Mouse (Mus musculus) megakaryocyte-erythroid progenitor cell, adult 5-6 weeks (primary cell): ENCODE data around the gene Tcf12. TPM values are rescaled to one million over a fixed set of nuclear protein-coding genes. Genes with fewer than 3 reads are reported as not detected.
A peak's percentile ranks its signal among the peaks of the same experiment; 100 is the strongest.

Experiments used
- ATAC-seq: replicated peaks from 2 replicates; pipeline ENCODE4 v1.8.0; 2016; ENCODE audit warnings: mild to moderate bottlenecking, inconsistent platforms; ENCODE audit not compliant: severe bottlenecking, poor library complexity, low FRiP score, low TSS enrichment
- total RNA-seq, 2 experiments: library from RNA; stranded (forward) in 1 of 2; stranded (reverse) in 1 of 2; fragments of 200-1000, 215-1000 nt in 1 of 2; fragments of >200 nt in 1 of 2; fragmentation: Nextera tagmentation in 1 of 2; gene quantifications; 2 replicates each; pipeline ENCODE4 v1.2.3; 2014 to 2017

Gene Tcf12
- total RNA-seq, 2 experiments from 2014 or later: 57.1 to 118 TPM

DNA sequence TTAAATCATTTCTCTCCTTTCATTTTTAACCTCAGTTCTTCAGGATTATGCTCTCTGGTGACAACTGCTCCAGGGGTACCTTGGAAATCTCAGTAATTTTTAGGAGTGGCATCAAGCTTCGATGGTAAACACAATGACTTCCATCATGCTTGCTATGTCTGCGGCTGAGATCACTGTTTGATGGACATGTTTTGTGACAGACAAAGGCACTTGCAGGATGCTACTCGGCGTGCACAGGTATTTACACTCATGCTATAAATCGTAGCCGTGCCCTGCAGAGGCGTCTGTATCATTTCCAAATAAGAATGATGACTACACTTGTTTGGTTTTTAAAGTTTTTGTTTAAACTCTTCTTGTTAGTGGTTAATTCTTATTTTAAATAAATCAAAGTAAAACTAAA is 248.3 kb downstream of the Tcf12 start:
- no peak for ATAC-seq

GRCm38 (mm10) chr9:71861629-71862028 is 250.0 kb downstream of the Tcf12 start:
- ATAC-seq: no peak

- ATAC-seq: no peak
Observed at GRCm38 (mm10) chr9:71857926-71858325, 253.7 kb downstream of the Tcf12 start.

GRCm38 (mm10) chr9:71853904-71854303 is 257.8 kb downstream of the Tcf12 start:
- ATAC-seq: peak; percentile 54; the same call in 1 of the 2 replicates

- ATAC-seq: peak; percentile 55; the same call in 1 of the 2 replicates
Observed at GRCm38 (mm10) chr9:71850283-71850682, 261.4 kb downstream of the Tcf12 start.

GRCm38 (mm10) chr9:71848392-71848791 is 263.3 kb downstream of the Tcf12 start:
- peak; percentile 73 for ATAC-seq

- ATAC-seq: 0 out of 2 replicates have a peak, but pooled peaks have one; percentile 15
Observed at GRCm38 (mm10) chr9:71847921-71848320, 263.8 kb downstream of the Tcf12 start.

DNA sequence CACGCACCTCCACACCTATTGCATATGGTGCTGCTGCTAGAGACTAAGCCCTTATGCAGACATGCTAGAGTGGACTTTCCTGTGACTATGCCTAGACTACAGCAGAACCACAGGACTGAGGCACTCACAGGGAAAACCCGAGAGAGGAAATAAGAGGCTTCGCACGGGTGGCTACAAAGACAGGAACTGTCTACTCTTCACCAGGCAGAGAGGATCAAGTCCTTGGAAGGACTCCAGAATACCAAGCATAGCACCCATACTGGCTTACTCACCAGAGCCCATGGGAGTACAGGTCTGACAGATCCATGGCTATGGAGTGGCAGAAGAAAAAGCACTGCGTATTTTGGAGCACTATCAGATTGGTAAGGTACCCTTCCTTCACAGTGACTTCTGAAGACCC is 269.8 kb downstream of the Tcf12 start:
- no peak for ATAC-seq

GRCm38 (mm10) chr9:71837366-71837765 is 274.3 kb downstream of the Tcf12 start:
- no peak for ATAC-seq

DNA sequence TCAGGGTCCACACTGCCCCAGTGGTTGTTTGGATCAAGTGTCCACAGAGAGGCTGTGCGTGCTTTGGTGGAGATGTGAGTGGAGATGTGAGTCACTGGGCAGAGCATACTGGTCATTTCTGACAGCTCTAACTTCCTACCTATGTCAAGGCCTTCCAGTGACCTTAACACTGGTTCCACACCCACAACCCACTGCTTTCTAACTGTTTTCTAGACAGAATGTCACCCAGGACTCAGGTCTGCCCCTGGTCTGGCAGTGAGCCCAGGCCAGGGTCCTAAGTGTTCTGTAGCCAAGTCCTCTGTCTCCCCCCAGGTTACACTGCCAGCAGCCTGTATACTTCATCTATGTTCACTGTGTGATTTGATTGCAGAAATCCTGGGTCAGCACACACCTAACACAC is 275.3 kb downstream of the Tcf12 start:
- no peak for ATAC-seq

DNA sequence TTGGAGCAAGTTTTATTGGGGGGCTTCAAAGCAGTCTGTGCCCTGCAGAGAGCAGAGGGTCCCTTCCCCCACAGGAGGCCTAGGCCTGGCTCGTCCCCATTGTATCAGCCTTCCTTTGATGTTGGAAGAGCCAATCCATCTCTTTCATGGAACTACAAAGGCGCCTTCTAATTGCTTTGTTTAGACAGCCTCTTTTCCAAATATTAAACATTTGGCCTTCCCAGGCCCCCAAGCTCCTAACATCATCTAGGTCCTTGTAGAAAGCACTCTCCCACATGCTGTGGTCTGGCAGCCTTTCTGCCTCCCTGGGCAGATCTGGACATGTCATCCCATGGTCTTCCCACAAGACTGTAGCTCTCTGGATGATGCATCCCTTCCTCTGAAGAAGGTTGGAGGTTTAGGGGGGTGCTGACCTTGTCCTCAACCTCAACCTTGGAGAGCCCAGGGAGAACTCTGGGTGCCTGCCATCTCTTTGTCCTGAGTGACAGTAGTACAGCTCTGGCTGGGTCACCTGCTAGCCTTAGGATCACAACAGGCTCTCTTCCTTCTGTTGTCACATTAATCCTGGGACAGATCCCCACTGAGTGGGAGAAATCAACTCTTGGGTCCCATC is 276.4 kb downstream of the Tcf12 start:
- ATAC-seq: no peak

DNA sequence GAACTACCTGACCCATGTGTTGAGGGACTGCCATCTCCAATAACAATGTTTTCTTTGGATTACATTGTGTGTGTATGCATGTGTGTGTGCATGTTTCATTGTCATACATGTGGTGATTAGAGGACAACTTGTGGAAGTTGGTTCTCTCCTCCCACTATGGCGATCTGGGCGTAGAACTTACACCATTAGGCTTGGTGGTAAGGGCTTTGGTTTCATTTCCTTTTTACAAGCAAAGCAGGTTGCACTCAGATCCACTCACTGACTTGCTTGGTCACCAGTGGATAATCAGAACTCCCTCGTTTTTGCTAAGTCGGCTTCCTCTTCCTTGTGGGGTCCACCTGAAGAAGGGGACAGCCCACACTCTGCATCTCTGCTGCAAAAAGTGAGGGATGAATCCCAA is 277.0 kb downstream of the Tcf12 start:
- ATAC-seq: no peak

DNA sequence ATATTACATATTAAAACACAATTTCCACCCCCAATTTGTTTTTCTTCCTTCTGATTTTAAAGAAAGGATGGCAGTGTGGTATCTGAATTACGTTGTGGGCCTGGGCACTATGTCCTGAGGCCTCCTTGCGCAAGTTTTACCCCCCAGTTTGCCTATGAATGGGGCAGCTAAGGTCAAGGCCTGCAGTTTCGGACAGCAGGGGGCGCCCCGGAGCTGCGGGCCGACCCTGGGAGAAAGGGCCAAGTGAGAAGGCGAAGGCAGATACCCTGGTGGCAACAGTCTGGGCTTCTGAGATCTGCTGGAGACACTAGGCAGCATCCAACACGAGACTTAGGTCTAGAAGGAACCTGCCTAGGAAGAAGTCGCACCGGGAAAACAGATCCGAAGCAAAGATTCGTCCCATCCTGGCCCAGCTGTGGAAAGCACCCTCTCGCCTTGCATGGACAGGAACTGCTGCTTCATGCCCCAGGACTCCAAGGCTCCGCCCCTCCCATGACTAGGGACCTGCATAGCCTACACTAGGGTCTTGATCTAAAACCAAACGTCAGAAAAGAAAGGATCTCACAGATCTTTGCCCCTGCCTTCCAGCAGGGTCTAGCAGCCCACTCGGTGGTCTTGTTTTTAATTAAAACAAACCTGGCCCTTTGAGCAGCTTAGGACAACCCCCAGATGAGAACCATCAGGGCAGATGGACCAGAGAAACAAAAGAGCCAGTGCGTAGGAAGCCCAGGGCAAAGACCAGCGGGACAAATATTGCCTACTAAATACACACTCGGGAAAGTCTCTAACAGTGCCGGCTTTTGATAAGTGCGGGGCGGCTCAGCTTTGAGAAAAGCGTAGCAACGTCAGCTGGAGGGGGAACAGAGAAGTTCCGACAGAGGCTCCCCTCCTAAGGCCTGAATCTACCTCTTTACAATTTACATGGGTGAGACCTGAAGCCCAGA is 279.6 kb downstream of the Tcf12 start:
- peak; percentile 82 for ATAC-seq

- ATAC-seq: no peak
Observed at GRCm38 (mm10) chr9:71830994-71831393, 280.7 kb downstream of the Tcf12 start.

DNA sequence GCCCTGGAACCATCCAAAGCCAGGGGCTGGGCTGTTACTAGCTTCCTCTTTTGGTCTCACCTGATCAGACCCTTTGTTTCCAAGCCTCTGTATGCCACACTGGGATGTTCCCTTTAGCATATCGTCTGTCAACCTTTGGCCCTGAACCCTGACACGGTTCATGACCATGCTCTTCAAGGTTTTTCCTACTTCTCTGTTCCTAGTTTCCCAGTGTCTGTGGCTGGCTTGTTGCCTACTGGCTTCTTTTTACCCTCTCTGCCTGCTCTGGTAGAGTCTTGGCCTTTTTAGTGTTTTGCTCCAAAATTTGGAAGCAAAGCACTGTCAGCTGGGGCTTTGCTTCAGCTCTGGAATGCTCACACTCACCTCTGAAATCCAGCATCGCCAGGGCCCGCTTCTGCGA is 281.3 kb downstream of the Tcf12 start:
- no peak for ATAC-seq

DNA sequence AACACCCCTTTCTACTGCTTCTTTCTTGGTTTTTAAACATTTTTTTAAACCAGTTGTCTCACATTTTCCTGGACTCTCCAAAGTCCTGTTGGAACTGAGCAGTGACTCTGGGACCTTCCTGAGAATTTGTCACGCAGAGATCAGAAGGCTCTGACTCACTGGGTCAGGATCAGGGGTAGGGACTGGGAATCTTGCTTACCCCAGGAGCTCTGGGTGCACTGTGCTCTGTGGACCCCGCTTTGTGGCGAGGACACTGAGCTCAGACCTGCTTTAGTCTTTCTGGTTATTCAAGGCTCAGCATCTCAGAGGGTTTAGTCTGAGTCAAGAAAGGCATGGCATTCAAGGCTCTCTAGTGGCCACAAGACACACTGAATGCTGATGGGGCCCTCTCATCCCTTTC is 281.9 kb downstream of the Tcf12 start:
- ATAC-seq: no peak

GRCm38 (mm10) chr9:71829137-71829536 is 282.5 kb downstream of the Tcf12 start:
- no peak for ATAC-seq

DNA sequence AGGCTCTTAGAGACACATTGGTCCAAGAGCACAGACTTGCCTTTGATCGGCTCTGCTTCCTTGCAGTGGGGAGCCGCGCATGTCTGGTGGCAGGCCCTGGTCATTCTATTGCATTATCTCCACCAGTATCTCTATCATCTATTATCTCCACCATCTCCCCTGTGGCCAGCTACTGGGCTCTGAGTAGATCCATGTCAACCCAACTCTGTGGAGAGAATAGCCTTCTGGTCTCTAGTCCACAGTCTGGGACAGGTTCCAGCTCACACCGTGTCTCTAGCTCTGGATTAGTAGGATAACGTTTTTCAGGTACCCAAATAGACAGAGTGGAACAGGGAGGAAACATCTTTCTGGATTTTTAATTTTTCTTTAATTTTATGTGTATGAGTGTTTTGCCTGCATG is 284.3 kb downstream of the Tcf12 start:
- ATAC-seq: no peak

DNA sequence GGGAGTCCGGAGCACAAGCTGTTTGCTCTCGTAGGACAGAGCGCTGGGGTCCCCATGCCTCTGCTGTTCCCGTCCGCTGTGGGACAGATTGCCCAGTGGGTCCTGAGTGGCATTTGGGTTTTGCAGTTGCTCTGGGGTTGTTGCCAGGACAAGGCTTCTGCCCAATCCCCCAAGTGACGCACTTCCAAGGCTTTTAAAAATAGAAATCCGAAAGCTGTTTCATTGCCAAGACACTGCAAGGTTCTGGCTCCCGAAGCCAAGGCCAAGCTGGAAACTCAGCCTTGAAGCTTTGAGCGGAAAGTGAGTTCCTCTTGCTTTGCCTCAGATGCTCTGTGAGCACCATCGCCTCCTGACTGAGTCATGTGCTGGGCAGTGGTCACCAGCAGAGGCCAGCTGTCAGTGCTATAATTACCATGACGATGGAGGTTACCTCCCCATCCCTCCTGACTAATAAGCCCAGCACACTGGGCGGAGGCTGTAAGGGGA is 285.6 kb downstream of the Tcf12 start:
- no peak for ATAC-seq

DNA sequence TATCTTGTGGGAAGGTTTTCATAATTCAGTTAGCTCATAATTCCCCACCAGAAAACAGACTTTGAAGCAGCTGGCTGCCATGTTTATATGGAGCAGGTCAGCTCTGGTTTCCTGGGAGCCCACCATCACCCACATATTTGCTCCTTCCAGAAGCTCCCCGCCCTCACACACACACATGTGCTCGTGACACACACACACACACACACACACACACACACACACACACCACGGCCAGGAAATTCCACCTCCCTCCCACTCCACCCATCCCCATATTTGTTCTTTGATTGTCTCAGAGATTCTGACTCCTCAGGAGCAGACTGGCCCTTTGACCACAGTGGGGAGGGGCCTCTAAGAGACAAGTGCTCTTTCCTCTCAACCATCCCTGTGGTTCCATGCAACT is 289.7 kb downstream of the Tcf12 start:
- no peak for ATAC-seq

- no peak for ATAC-seq
Observed at GRCm38 (mm10) chr9:71818453-71818852, 293.2 kb downstream of the Tcf12 start.
